Mouse (Mus musculus) ovary, postnatal 36 days (tissue): Measurements from ENCODE around the gene Cavin1.
"Not testable (repeated sequence)": the region's sequence is repeated elsewhere in the genome, so short reads cannot be mapped to it uniquely, and the experiment has no call there.

Experiments used
- DNase-seq: peaks from one replicate; pipeline ENCODE4 v3.0.0; 2022; ENCODE audit warnings: low spot score, mixed read lengths

Gene Cavin1

DNA sequence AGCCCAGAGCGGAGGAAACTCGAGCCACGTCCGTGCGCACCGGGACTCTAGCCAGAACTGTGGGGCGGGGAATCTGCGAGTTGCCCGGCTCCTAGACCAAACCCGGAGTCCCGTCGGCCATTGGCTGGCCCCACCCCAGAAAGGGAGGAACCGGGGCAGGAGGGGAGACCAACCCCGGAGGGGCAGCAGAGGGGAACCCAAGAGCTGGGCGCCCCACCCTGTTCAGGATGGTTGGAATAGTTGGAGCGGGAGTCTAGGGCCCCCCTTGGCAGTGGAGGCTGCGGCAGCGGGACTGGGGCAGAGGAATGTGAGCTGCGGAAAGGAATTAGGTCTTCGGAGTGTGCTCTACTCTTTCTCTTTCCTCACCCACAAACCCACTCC lies at the start of gene Cavin1:
TSS of gene Cavin1 (minus strand) at position 331 of the 381 bp plus-strand sequence.
- peak; percentile 97 for DNase-seq

DNA sequence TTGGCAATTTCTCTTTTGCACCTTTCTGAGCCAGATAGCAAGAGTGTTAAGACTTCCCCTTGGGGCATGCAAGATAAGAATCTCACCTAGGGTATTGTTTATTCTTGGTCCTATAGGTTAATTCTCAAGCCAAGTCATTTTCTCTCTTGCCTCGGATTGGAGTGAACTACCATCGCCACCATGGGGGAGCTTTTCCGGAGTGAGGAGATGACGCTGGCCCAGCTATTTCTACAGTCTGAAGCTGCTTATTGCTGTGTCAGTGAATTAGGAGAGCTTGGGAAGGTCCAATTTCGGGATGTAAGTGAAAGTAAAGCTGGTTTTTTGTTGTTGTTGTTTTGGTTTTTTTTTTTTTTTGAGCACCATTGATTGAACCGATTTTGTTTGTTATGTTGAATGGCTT lies 41.0 kb upstream of the Cavin1 start:
- DNase-seq, result no peak

GRCm38 (mm10) chr11:101009888-101010784 lies 39.4 kb upstream of the Cavin1 start:
- no peak for DNase-seq

GRCm38 (mm10) chr11:101009046-101009887 lies 38.6 kb upstream of the Cavin1 start, which contains the start of gene Atp6v0a1:
Gene Atp6v0a1, plus strand, starts transcription at chr11:101009452.
- DNase-seq, result peak; percentile 96

DNA sequence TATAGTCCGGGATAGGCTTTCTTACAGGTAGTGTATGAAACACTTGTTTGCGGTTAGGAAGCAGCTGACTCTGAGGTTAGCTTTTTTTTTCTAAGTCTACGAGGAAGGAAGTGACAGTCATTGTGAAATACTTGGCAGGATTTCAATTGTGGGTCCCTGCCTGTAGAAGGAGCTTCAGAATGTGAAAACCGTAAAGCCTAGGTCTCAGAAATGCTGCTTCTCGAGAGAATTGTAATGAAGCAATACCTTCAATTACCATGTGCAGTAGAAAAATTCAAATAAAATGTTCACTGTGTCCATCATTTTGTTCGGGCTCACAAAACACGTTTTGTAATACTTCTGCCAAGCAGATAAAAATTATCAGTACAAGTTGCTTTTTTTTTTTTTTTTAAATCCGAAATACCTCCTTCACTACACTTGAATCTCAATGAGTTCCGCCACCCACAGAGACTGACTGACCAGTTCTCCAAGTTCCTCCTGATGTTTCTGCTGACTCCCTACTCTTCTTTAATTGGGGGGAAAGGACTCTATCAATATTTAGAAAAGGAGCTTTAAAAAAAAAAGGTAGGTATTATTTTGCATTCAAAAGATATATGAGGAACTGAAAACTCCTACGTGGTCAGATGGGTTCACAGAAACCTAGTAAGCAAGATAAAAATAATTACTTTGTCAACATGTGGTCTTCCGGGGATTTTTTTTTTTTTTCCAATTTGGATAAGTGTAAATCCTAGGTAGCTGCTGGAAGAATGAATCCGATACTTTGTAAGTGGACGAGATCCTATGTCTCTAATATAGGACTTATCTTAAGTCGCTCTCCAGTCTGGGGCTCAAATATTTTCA lies 37.7 kb upstream of the Cavin1 start:
- DNase-seq, result no peak

DNA sequence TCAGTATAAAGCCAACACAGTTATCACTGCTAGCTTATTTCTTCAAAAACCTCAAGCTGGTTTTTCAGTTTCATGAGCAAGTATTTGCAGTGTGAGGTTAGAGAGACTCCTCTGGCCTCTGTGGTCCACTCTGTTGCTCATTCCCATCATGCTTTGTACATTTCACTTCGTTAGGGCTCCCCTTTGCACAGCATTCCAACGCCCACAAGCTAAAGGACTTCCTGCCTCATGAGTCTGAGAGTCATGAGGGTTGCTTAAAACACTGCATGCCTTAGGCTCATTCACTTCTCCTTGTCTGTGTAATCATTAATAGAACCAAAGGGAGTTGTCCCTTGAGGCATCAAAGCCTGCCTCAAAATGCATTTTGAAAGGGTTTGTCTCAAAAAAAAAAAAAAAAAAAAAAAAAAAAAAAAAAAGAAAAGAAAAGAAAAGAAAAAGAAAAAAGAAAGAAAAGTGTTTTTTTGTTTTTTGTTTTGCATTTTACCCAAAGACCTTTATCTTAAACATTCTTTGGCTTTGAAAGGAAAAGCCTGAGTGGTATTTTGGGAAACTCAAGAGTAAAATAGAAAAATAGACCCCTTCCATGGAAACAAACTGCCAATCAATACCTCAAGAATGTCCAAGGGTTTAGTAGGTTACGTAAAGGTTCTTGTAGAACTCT lies 32.5 kb upstream of the Cavin1 start:
- DNase-seq, result no peak

GRCm38 (mm10) chr11:101001875-101002552 lies 31.3 kb upstream of the Cavin1 start:
- not testable (repeated sequence) for DNase-seq

- DNase-seq, result no peak
These were observed 28.6 kb upstream of the Cavin1 start for GRCm38 (mm10) chr11:100999254-100999653.

- DNase-seq, result no peak
These were observed 28.1 kb upstream of the Cavin1 start for GRCm38 (mm10) chr11:100998836-100999235.

DNA sequence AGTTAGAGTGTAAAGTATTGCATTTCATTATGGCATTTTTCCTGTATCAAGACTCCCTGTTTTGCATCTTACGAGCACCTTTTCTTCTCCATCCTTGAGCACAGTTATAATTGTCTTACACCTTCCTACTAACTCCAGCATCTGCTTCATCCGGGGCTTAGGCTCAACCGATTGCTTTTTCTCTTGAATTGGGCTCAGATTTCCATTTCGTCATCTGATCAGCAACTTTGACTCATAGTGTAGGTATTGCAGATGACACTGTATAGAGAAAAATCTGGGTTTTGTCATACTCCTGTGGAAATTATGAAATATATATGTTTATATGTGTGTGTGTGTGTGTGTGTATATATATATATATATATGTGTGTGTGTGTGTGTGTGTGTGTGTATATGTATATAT lies 25.8 kb upstream of the Cavin1 start:
- no peak for DNase-seq

GRCm38 (mm10) chr11:100994655-100995054 lies 24.0 kb upstream of the Cavin1 start:
- DNase-seq, result no peak

DNA sequence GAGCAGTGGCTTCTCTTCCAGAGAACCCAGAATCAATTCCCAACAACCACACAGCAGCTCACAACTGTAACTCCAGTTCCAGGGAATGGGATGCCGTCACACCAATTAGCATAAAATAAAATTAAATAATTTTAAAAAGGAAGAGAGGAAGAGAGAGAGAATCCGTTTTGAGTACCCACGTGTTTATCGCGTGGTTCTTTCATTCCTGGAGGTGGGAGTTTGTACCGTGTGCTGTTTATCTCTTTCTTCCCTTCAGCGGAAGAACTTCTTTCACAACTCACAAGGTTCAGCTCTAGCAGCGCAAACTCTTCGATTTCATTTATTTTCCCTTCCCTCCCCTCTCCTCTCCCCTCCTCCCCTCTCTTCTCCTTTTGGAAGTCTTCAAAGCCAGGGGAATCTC lies 23.5 kb upstream of the Cavin1 start:
- no peak for DNase-seq

DNA sequence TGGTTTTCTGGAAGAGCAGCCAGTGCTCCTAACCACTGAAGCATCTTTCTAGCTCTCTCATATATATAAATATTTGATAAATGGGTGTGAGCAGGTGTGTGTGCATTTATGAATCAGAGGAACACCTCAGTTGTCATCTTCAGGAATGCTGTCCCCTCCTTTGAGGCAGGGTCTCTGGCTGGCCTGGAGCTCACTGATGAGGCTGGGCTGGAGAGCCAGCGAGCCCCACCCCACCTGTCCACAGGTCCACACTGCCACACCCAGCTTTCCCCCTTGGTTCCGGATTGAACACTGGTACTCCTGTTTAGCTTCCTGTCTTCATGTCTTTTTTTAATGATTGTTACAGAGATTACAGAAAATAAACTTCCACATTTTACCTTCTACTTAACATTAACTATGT lies 22.8 kb upstream of the Cavin1 start:
- DNase-seq, result no peak

GRCm38 (mm10) chr11:100991027-100991534 lies 20.4 kb upstream of the Cavin1 start:
- no peak for DNase-seq

DNA sequence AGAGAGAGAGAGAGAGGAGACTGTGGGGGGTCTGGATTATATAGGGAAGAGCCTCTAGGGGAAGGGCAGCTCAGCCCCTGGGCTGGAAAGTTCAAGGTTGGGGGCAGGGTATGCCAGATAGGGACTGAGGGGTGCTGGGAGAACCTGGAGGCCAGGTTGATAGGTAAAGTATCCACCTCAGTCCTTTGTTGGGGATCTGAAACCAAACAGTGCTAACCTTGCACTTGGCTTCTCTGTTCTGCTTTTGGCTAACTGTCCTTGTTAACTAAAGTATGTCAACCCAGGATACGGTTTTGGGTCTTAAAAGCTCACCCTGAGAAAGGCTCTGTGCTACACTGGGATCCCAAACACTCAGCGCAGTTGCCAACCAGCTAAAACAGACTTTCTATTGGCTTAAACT lies 19.0 kb upstream of the Cavin1 start:
- DNase-seq, result no peak

DNA sequence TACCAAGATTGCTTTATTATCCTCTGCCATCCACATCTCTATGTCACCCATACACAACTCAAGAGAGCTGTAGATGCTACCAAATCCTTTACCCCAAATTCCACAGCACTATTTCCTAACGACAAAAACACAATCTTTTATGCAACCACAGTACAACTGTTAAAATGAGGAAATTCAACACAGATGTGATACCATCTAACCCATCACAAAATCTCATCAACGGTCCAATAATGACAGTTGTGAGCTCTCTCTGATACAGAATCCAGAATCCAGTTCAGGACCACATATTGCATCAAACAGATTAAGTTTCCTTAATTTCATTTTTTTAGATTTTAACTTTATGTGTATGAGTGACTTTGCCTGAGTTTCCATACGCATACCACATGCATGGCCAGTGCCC lies 18.0 kb upstream of the Cavin1 start:
- DNase-seq, result no peak

DNA sequence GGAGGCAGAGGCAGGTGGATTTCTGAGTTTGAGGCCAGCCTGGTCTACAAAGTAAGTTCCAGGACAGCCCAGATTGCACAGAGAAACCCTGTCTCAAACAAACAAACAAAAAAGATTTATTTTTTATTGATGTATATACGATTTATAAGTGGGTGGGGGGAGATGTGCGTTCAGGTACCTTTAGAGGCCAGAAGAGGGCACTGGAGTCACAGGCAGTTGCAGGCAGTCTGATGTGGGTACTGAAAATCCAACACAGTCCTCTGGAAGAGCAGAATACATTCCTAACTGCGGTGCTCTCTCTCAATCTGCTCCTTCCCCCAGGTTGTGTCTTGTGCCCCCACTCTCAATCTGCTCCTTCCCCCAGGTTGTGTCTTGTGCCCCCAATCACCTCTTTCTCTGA lies 14.9 kb upstream of the Cavin1 start:
- no peak for DNase-seq

DNA sequence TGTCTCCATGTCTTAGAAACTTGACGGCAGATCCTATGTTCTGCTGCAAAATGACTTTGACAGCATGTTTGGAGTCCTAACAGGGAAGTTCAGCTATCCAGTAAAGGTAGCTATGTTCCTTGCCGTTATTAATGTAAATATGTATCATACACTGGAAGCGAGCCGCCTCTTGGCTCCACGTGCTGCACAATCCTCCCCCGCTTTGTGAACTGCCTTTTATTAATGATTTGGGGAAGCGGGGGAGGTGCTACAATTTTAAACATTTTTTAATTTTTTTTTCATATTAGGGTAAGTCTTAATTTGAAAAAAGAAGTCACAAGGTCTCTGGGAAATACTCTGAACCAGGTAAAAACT lies 13.1 kb upstream of the Cavin1 start:
- DNase-seq, result no peak

DNA sequence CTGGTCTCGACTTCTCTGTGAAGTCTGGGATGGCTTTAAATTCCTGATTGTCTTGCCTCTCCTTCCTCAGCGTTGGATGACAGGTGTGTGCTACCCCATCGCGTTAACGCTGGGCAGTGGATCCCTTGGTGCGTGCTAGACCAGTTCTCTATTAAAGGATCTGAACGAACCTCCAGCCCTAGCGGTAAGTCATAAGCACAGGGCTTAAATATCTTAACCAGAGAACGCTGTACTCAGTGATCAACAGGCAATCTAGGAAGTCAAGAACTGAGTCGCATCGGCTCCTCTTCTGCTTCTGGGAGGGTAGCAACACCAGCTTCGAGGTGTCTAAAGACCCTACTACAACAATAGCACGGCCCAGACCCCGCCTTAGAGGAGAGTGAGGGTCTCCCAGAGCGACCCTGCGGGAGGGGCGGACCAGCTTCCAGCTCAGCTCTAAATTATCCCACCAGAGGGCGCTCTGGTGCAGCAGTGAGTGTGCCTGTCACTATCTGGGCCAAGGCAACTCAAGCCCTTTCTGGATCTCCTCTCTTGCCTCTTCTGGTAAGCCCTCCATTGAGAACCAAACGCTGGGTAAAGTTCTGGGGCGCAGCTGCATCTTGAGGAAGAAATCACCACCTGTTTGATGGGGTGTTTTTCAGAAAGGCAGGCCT lies 12.6 kb upstream of the Cavin1 start:
- peak; percentile 81 for DNase-seq

- no peak for DNase-seq
These were observed 11.4 kb upstream of the Cavin1 start for GRCm38 (mm10) chr11:100982087-100982486.
